Mouse (Mus musculus): ENCODE results near the gene Ap3m1. TPM values are rescaled to one million over a fixed set of nuclear protein-coding genes. Genes with fewer than 3 reads are reported as not detected.

Ap3m1 gene
- polyA plus RNA-seq, 1 experiment from 2014 or later: 121 TPM

GRCm38 (mm10) chr14:21034271-21034670, 18.0 kb downstream of the Ap3m1 start:
- Histone ChIP-seq H3K36me3 (replicated peaks) (peaks cover 56% of the 10 kb centered on the region), H3K27me3 (no peaks in the 10 kb centered on the region)
- ATAC-seq (ENCODE audit: low FRiP score): no peak

GRCm38 (mm10) chr14:21031783-21032511, 20.4 kb downstream of the Ap3m1 start:
- Histone ChIP-seq H3K4me3 (replicated peaks) (no peak overlapping the region), H3K4me2 (no peak overlapping the region), H3K9me3 (no peaks in the 10 kb centered on the region), H3K27ac (no peak overlapping the region), H3K9ac (no peak overlapping the region), H3K4me1 (no peaks in the 10 kb centered on the region), H3K27me3 (no peaks in the 10 kb centered on the region), H3K36me3 (replicated peaks) (peaks cover 42% of the 10 kb centered on the region)
- WGBS: 75% methylated on average over 6 of the region's 6 CpGs
- no peak for ATAC-seq (ENCODE audit: low FRiP score)

More at GRCm38 (mm10) chr14:21034271-21034670, 18.0 kb downstream of the Ap3m1 start:
- H3K9ac ChIP-seq: no peak overlapping the region
- WGBS: 88% methylated on average over 4 of the region's 4 CpGs
- H3K9me3 ChIP-seq: no peaks in the 10 kb centered on the region
- no peak overlapping the region for H3K4me2 ChIP-seq
- no peak overlapping the region for H3K27ac ChIP-seq
- H3K4me1 ChIP-seq: no peaks in the 10 kb centered on the region
- no peak overlapping the region for H3K4me3 ChIP-seq (replicated peaks)

GRCm38 (mm10) chr14:21029025-21029659, 23.2 kb downstream of the Ap3m1 start:
- peaks cover 30% of the 10 kb centered on the region for H3K36me3 ChIP-seq (replicated peaks)
- no peaks in the 10 kb centered on the region for H3K9me3 ChIP-seq
- no peak overlapping the region for H3K4me3 ChIP-seq (replicated peaks)
- H3K27ac ChIP-seq: no peak overlapping the region
- no peak overlapping the region for H3K9ac ChIP-seq
- 87% methylated on average over 11 of the region's 11 CpGs for WGBS
- no peaks in the 10 kb centered on the region for H3K27me3 ChIP-seq
- H3K4me2 ChIP-seq: no peak overlapping the region
- no peak for ATAC-seq (ENCODE audit: low FRiP score)
- H3K4me1 ChIP-seq: no peaks in the 10 kb centered on the region

GRCm38 (mm10) chr14:21027542-21027941, 24.8 kb downstream of the Ap3m1 start:
- Histone ChIP-seq H3K27me3 (no peaks in the 10 kb centered on the region), H3K4me1 (no peaks in the 10 kb centered on the region), H3K36me3 (replicated peaks) (peaks cover 31% of the 10 kb centered on the region), H3K9ac (no peak overlapping the region), H3K4me3 (replicated peaks) (no peak overlapping the region), H3K4me2 (no peak overlapping the region), H3K27ac (no peak overlapping the region), H3K9me3 (no peaks in the 10 kb centered on the region)
- no peak for ATAC-seq (ENCODE audit: low FRiP score)

- no peak for ATAC-seq (ENCODE audit: low FRiP score)
- no peaks in the 10 kb centered on the region for H3K27me3 ChIP-seq
- no peak overlapping the region for H3K4me3 ChIP-seq (replicated peaks)
- 89% methylated on average over 8 of the region's 8 CpGs for WGBS
- H3K9me3 ChIP-seq: no peaks in the 10 kb centered on the region
- H3K4me1 ChIP-seq: no peaks in the 10 kb centered on the region
- no peak overlapping the region for H3K9ac ChIP-seq
- H3K4me2 ChIP-seq: no peak overlapping the region
- H3K36me3 ChIP-seq (replicated peaks): peaks cover 23% of the 10 kb centered on the region; the same call in 1 of the 2 replicates
- no peak overlapping the region for H3K27ac ChIP-seq
Observed at GRCm38 (mm10) chr14:21020435-21020834, 31.9 kb downstream of the Ap3m1 start.

GRCm38 (mm10) chr14:21018977-21019376, 33.3 kb downstream of the Ap3m1 start:
- Histone ChIP-seq H3K27me3 (no peaks in the 10 kb centered on the region), H3K36me3 (replicated peaks) (peaks cover 16% of the 10 kb centered on the region; the same call in 1 of the 2 replicates), H3K9ac (no peak overlapping the region), H3K4me2 (no peak overlapping the region), H3K27ac (no peak overlapping the region), H3K4me1 (no peaks in the 10 kb centered on the region), H3K9me3 (no peaks in the 10 kb centered on the region), H3K4me3 (replicated peaks) (no peak overlapping the region)
- ATAC-seq (ENCODE audit: low FRiP score): peak; percentile 51; the same call in 1 of the 2 replicates
- WGBS: 41% methylated on average over 3 of the region's 3 CpGs

- Histone ChIP-seq H3K9ac (no peak overlapping the region), H3K4me1 (no peaks in the 10 kb centered on the region), H3K36me3 (replicated peaks) (peaks cover 13% of the 10 kb centered on the region; the same call in 1 of the 2 replicates), H3K27ac (no peak overlapping the region), H3K4me3 (replicated peaks) (no peak overlapping the region), H3K9me3 (no peaks in the 10 kb centered on the region), H3K27me3 (no peaks in the 10 kb centered on the region), H3K4me2 (no peak overlapping the region)
- 89% methylated on average over 5 of the region's 5 CpGs for WGBS
- no peak for ATAC-seq (ENCODE audit: low FRiP score)
Observed at GRCm38 (mm10) chr14:21017871-21018270, 34.4 kb downstream of the Ap3m1 start.

- Histone ChIP-seq H3K9me3 (no peaks in the 10 kb centered on the region), H3K4me1 (no peaks in the 10 kb centered on the region), H3K4me3 (replicated peaks) (no peak overlapping the region), H3K36me3 (replicated peaks) (no peaks in the 10 kb centered on the region), H3K9ac (no peak overlapping the region), H3K27me3 (no peaks in the 10 kb centered on the region), H3K4me2 (no peak overlapping the region), H3K27ac (no peak overlapping the region)
- WGBS: 91% methylated on average over 5 of the region's 5 CpGs
- no peak for ATAC-seq (ENCODE audit: low FRiP score)
Observed at GRCm38 (mm10) chr14:21013800-21014334, 38.4 kb downstream of the Ap3m1 start.

- 90% methylated on average over 4 of the region's 4 CpGs for WGBS
- no peak overlapping the region for H3K9ac ChIP-seq
- no peaks in the 10 kb centered on the region for H3K4me1 ChIP-seq
- H3K27ac ChIP-seq: no peak overlapping the region
- ATAC-seq (ENCODE audit: low FRiP score): no peak
- H3K4me3 ChIP-seq (replicated peaks): no peak overlapping the region
- H3K9me3 ChIP-seq: no peaks in the 10 kb centered on the region
- H3K36me3 ChIP-seq (replicated peaks): no peaks in the 10 kb centered on the region
- H3K27me3 ChIP-seq: no peaks in the 10 kb centered on the region
- H3K4me2 ChIP-seq: no peak overlapping the region
Observed at GRCm38 (mm10) chr14:20999617-21000016, 52.7 kb downstream of the Ap3m1 start.

GRCm38 (mm10) chr14:20997548-20997947, 54.8 kb downstream of the Ap3m1 start:
- Histone ChIP-seq H3K9me3 (no peaks in the 10 kb centered on the region), H3K27ac (0 out of 2 replicates have a peak overlapping the region, but pooled peaks have one; percentile 3), H3K4me1 (no peaks in the 10 kb centered on the region), H3K36me3 (replicated peaks) (no peaks in the 10 kb centered on the region), H3K4me2 (no peak overlapping the region), H3K4me3 (replicated peaks) (no peak overlapping the region), H3K27me3 (no peaks in the 10 kb centered on the region), H3K9ac (no peak overlapping the region)
- ATAC-seq (ENCODE audit: low FRiP score): no peak
- WGBS: 46% methylated on average over 3 of the region's 3 CpGs

GRCm38 (mm10) chr14:20996361-20996760, 55.9 kb downstream of the Ap3m1 start:
- Histone ChIP-seq H3K36me3 (replicated peaks) (no peaks in the 10 kb centered on the region; the same call in 1 of the 2 replicates), H3K4me2 (no peak overlapping the region), H3K27me3 (no peaks in the 10 kb centered on the region), H3K9ac (no peak overlapping the region), H3K4me3 (replicated peaks) (no peak overlapping the region), H3K4me1 (no peaks in the 10 kb centered on the region), H3K27ac (no peak overlapping the region), H3K9me3 (no peaks in the 10 kb centered on the region)
- WGBS: 65% methylated on average over 5 of the region's 5 CpGs
- ATAC-seq (ENCODE audit: low FRiP score): no peak

GRCm38 (mm10) chr14:20995497-20995896, 56.8 kb downstream of the Ap3m1 start:
- no peak overlapping the region for H3K9ac ChIP-seq
- H3K27ac ChIP-seq: no peak overlapping the region
- no peaks in the 10 kb centered on the region for H3K27me3 ChIP-seq
- no peaks in the 10 kb centered on the region; the same call in 1 of the 2 replicates for H3K36me3 ChIP-seq (replicated peaks)
- 85% methylated on average over 2 of the region's 2 CpGs for WGBS
- ATAC-seq (ENCODE audit: low FRiP score): no peak
- H3K4me3 ChIP-seq (replicated peaks): no peak overlapping the region
- no peak overlapping the region for H3K4me2 ChIP-seq
- no peaks in the 10 kb centered on the region for H3K9me3 ChIP-seq
- H3K4me1 ChIP-seq: no peaks in the 10 kb centered on the region
